Mouse (Mus musculus) cerebellum, adult (tissue): ENCODE measurements around the gene Tjp3.

Experiments
- ATAC-seq: cut with Nextera tagmentation; 2 replicates; pipeline ENCODE4 v1.9.2; 2017; ENCODE audit warnings: mild to moderate bottlenecking, moderate library complexity, mixed read lengths; ENCODE audit not compliant: insufficient number of reproducible peaks, low FRiP score, low TSS enrichment

Tjp3 gene

GRCm38 (mm10) chr10:81291511-81292104 is at the start of gene Tjp3:
Tjp3 (minus strand) TSS chr10:81291581.
- ATAC-seq, result no peak

- ATAC-seq, result no peak
Observed at GRCm38 (mm10) chr10:81340551-81341332, 49.4 kb upstream of the Tjp3 start.

GRCm38 (mm10) chr10:81336558-81336957 is 45.2 kb upstream of the Tjp3 start:
- ATAC-seq, result no peak

GRCm38 (mm10) chr10:81335393-81336340 is 44.3 kb upstream of the Tjp3 start:
- no peak for ATAC-seq

- no peak for ATAC-seq
Observed at GRCm38 (mm10) chr10:81334324-81334723, 42.9 kb upstream of the Tjp3 start.

GRCm38 (mm10) chr10:81332277-81332676 is 40.9 kb upstream of the Tjp3 start:
- no peak for ATAC-seq

- ATAC-seq, result no peak
Observed at GRCm38 (mm10) chr10:81330007-81330406, 38.6 kb upstream of the Tjp3 start.

GRCm38 (mm10) chr10:81329194-81329975 is 38.0 kb upstream of the Tjp3 start:
- no peak for ATAC-seq

GRCm38 (mm10) chr10:81328386-81328785 is 37.0 kb upstream of the Tjp3 start, which contains the start of gene Tbxa2r:
Tbxa2r (plus strand) TSS chr10:81328731.
- no peak for ATAC-seq

- ATAC-seq, result no peak
Observed at GRCm38 (mm10) chr10:81327959-81328358, 36.6 kb upstream of the Tjp3 start.

GRCm38 (mm10) chr10:81326858-81327257 is 35.5 kb upstream of the Tjp3 start:
- ATAC-seq, result no peak

GRCm38 (mm10) chr10:81325781-81326180 is 34.4 kb upstream of the Tjp3 start:
- no peak for ATAC-seq

- no peak for ATAC-seq
Observed at GRCm38 (mm10) chr10:81325176-81325575, 33.8 kb upstream of the Tjp3 start.

GRCm38 (mm10) chr10:81323791-81324530 is 32.6 kb upstream of the Tjp3 start:
- ATAC-seq, result no peak

- no peak for ATAC-seq
Observed at GRCm38 (mm10) chr10:81323141-81323775, 31.9 kb upstream of the Tjp3 start.

GRCm38 (mm10) chr10:81322444-81322843 is 31.1 kb upstream of the Tjp3 start:
- no peak for ATAC-seq

GRCm38 (mm10) chr10:81321436-81321835 is 30.1 kb upstream of the Tjp3 start:
- no peak for ATAC-seq

GRCm38 (mm10) chr10:81320550-81321347 is 29.4 kb upstream of the Tjp3 start, which contains the start of gene Cactin:
Cactin (plus strand) TSS chr10:81321103.
- peak; percentile 78 for ATAC-seq
